In genomic region chr3:30457975-30458678, GRCm38 (mm10) we compare ENCODE assay signal across 15 mouse cellular contexts.
A peak's percentile ranks its signal among the peaks of the same experiment; 100 is the strongest.
DNase-seq lines count a peak whose midpoint lies in the region; ATAC-seq and TF ChIP-seq lines count a peak whose summit lies in the region.
"Had no signal": no experiment of that assay in that cellular context is flagged by ENCODE, and none has a peak within 500 bp of the region (broad histone marks: within the 10 kb centered on the region; RNA-seq: fewer than 3 reads in every experiment).

No protein-coding gene starts in this region.

- no peaks in the 10 kb centered on the region for H3K9me3 ChIP-seq in kidney, embryonic 15.5 days (replicated peaks)
- H3K9me3 ChIP-seq: forebrain, embryonic 10.5 days; limb, embryonic 10.5 days; liver, embryonic 12.5 days had no signal

- ATAC-seq in kidney, embryonic 15.5 days (replicated peaks; ENCODE audit: low FRiP score) = no peak
- ATAC-seq: hindbrain, postnatal 0 days; liver, embryonic 12.5 days; midbrain, embryonic 16.5 days had no signal

- peak; percentile 45 for DNase-seq in adrenal gland, postnatal 10 days
- DNase-seq in adrenal gland, postnatal 4 days (ENCODE audit: low spot score in 2 of 2) = no peak
- no peak for DNase-seq in kidney, adult 11 months
- DNase-seq in lung, postnatal 10 days = peak; percentile 33
- no peak for DNase-seq in lung, adult 2 months
- peak; percentile 31 for DNase-seq in heart, postnatal 4 days
- no peak for DNase-seq in thymus, postnatal 4 days
- DNase-seq: cerebellum, adult 11 months; right cerebral cortex, postnatal 25 days had no signal

- H3K9ac ChIP-seq in kidney, embryonic 15.5 days = no peak overlapping the region
- H3K9ac ChIP-seq: liver, embryonic 12.5 days had no signal

- H3K4me1 ChIP-seq in kidney, embryonic 15.5 days = peaks cover 24% of the 10 kb centered on the region
- H3K4me1 ChIP-seq in lung, adult 2 months (ENCODE audit: control insufficient read depth, insufficient read depth, low read length) = peaks cover 3% of the 10 kb centered on the region
- H3K4me1 ChIP-seq: liver, embryonic 12.5 days had no signal

- no peak overlapping the region for H3K4me2 ChIP-seq in kidney, embryonic 15.5 days
- H3K4me2 ChIP-seq: liver, embryonic 12.5 days had no signal

- H3K4me3 ChIP-seq in kidney, embryonic 15.5 days (replicated peaks) = no peak overlapping the region
- H3K4me3 ChIP-seq in lung, adult 2 months (replicated peaks; ENCODE audit: extremely low read depth, low read depth, low read length) = no peak overlapping the region
- H3K4me3 ChIP-seq: forebrain, embryonic 10.5 days; limb, embryonic 10.5 days; liver, embryonic 12.5 days had no signal

- H3K27ac ChIP-seq in kidney, embryonic 15.5 days = 0 out of 2 replicates have a peak overlapping the region, but pooled peaks have one; percentile 27
- H3K27ac ChIP-seq: hindbrain, postnatal 0 days; limb, embryonic 10.5 days; liver, embryonic 12.5 days had no signal

- H3K36me3 ChIP-seq in kidney, embryonic 15.5 days = no peaks in the 10 kb centered on the region
- H3K36me3 ChIP-seq: forebrain, embryonic 10.5 days; liver, embryonic 12.5 days had no signal

- 59% methylated on average over 9 of the region's 9 CpGs for WGBS in kidney, embryonic 15.5 days
- WGBS in lung, adult 2 months = 47% methylated on average over 9 of the region's 9 CpGs

- TF ChIP-seq CTCF in lung, adult 2 months (IDR thresholded peaks at IDR 0.05; ENCODE audit: insufficient read depth, low read length) = no peak

- TF ChIP-seq POLR2A in lung, adult 2 months (IDR thresholded peaks at IDR 0.05; ENCODE audit: borderline replicate concordance, extremely low read depth, low read depth, low read length) = no peak

- no peaks in the 10 kb centered on the region for H3K27me3 ChIP-seq in kidney, embryonic 15.5 days
- H3K27me3 ChIP-seq: liver, embryonic 12.5 days had no signal

Comparison
In these comparisons a context has a peak if more than half of its experiments do, and no peak if none do; other contexts are left out.
1. DNase-seq: peak in adrenal gland, postnatal 10 days (single experiment), lung, postnatal 10 days (single experiment) and heart, postnatal 4 days (single experiment); none in adrenal gland, postnatal 4 days (0 of 2), kidney, adult 11 months (single experiment), lung, adult 2 months (single experiment) and thymus, postnatal 4 days (single experiment).